Mouse (Mus musculus): Measurements from ENCODE around the gene Galnt9.

The Galnt9 gene

DNA sequence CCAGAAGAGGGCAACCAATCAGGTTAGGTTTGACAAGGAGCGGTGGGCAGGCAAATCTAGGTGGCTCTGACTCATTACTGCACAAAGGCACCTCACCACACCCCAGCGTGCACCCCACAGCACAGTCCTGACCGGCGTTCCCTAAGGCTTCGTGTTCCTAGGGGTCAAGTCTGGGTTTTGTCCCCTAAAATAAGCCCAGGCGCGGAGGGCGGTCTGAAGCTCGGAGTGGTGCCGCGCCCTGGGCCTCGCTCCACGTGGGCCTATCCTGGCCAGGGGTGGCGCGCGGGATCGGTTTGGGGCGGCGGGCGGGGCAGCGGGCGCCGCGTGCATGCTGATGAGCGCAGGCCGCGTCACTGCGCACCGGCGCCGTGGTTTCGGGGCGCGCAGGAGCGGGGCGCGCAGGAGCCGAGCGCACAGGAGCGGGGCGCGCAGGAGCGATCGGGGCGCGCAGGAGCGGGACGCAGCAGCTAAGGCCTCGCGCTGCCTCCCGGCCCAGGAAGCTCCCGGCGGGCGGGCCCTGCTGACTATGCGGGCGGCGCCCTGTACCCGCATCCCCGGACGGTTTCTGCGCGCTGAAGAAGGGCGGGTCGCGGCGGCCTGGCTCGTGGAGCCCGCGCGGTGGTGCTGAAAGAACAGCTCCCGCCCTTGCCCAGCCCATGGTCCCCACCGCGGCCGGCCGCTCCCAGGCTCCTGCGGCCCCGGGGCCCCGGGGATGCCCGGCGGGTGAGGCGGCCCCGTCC is at the start of gene Galnt9:
TSS of gene Galnt9 (plus strand) at position 405 of the 740 bp plus-strand sequence.
- DNase-seq = peak; percentile 65

DNA sequence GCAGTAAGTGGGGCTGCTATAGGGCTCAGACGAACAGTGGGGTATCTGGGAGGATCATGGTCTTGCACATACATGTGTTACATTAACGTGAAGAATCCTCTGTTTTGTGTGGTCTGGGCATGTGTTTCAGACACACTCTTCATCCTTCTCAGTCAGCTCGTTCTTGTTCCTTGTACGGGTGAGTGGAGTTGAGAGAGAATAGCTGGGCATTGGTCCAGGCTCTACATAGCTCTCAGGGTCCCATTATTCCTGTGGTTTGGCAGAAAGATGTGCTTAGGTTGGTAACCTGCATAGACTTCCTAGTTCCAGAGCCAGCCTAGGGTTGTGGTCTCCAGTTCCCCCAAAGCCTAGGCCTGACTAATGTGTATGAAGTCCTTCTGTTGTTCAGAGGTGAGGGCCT is 49.8 kb upstream of the Galnt9 start:
- no peak for DNase-seq

GRCm38 (mm10) chr5:110495051-110495450 is 49.1 kb upstream of the Galnt9 start:
- no peak for DNase-seq

DNA sequence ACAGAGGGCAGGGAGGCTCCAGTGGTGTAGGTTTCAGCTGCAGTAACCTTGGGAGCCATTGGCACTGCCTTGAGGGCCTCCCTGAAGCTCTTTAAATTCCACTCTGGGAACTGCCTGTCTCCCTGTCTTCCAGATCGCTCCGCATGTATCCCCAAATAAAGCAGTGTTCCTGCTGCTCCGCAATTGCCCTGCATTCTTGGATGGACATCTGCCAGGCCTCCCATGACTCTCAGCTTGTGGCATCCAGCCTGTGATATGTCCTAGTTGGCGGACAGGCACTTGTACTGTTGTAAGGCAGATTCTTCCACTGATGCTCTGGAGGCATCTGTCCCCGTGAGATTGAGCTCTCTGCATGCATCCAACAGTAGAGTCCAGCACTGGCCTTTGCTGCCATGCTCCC is 46.6 kb upstream of the Galnt9 start:
- no peak for DNase-seq

GRCm38 (mm10) chr5:110498071-110498470 is 46.1 kb upstream of the Galnt9 start:
- DNase-seq = no peak

DNA sequence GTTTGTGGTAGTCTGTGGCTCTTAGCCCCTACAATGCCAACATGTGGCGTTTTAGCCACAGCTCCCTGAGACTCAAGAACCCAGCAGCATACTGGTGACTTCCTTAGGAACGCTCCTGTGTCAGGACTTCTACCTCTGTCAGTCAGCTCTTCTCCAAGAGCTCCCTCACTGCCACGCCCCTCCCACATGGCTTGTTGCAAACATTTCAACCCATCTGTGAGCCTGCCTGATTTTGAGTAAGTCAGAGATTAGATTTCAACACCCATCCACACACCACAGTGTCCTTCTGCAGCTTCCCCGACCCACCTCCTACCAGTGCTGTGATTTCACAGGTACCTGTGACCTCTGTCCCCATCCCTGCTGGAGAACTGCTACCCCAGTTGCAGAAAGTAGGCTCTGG is 43.9 kb upstream of the Galnt9 start:
- no peak for DNase-seq

GRCm38 (mm10) chr5:110503361-110503760 is 40.8 kb upstream of the Galnt9 start:
- DNase-seq = no peak

DNA sequence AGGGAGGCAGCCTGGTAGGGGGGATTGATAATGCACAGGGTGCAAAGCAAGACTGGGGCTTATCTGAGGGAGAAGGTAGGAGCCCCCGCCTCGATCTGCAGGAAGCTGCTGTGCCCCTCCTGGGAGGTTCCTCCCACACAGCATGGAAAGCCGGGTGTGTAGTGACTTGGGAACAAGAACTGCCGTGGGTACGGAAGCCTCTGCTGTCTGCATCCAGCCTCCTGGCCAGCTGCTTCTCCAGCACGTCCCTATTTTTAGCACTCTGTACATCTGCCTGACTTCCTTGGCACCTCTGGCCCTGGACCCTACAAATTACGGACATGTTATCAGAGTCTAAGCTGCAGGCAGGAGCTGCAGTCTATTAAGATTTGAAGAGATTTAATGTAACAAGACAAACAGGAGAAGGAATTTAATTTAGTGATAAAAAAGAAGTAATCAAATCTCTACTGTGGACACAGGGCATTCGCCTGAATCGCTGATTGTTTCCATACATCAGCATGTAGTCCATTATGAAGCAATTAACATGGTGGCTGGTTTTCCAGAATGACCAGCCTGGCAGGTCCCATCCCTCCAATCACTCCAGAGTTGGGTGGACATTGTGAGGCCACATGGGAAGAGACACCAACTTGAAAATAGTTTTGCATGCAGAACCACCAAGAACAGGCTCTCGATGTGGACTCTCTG is 38.4 kb upstream of the Galnt9 start:
- no peak for DNase-seq

- DNase-seq = no peak
Observed at GRCm38 (mm10) chr5:110506295-110506616, 37.9 kb upstream of the Galnt9 start.

DNA sequence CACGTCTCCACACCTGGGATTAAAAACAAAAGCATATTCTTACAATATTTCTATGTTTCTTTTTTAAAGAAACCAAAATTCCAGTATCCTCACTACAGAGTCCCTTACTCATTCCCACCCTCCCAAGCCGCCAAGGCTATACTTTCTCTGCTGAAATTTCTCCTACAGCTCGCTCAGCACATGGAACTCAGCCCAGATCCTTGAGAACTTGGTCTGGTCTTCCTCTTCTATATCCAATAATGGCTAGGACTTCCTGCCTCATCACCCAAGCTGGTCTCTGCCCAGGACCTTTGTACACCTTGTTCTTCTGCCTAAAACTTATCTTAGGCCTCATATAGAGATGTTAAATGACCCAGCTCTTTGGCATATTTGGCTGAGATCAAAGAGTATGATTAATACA is 37.3 kb upstream of the Galnt9 start:
- DNase-seq = no peak

DNA sequence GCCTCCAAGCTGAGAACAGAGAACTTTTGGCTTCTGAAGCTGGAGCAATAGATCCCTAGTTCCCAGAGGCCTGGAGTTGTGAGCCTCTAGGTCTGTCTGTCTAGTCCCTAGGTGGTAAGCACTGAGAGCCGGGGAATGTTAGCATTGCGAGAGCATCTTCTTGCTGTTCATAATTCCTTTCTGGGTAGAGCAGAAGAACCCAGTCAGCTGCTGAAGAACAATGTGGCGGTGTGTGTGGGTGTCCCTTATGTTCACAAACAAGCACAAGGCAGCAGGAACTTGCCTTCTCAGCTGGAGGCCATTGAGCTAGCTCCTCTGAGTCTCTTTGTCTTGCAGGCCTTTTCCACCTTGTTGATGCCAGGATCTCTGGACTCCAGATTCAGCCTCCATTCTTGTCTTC is 36.2 kb upstream of the Galnt9 start:
- DNase-seq = no peak

- DNase-seq = no peak
Observed at GRCm38 (mm10) chr5:110510357-110510756, 33.8 kb upstream of the Galnt9 start.

GRCm38 (mm10) chr5:110513791-110514190 is 30.4 kb upstream of the Galnt9 start:
- no peak for DNase-seq

GRCm38 (mm10) chr5:110514694-110515093 is 29.5 kb upstream of the Galnt9 start:
- no peak for DNase-seq

DNA sequence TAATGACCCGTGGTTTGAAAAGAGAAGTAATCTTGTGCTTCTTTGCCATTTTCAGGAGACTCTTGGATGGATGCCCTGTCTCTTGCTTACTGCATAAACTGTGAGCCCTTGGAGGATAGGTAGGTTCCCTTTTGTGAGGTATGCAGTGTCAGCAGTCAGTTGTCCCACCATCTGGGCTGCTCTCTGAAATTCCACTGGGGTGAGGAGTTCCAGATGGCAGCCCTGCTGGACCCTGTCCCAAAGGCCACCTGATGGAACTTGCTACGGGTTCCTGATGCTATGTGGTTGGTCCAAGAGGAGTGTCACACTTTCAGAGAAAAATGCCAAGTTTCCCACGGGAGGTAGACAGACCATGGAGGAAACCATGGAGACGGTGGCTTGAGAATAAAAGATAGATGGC is 27.8 kb upstream of the Galnt9 start:
- DNase-seq = no peak

GRCm38 (mm10) chr5:110518086-110518783 is 25.9 kb upstream of the Galnt9 start:
- DNase-seq = no peak

DNA sequence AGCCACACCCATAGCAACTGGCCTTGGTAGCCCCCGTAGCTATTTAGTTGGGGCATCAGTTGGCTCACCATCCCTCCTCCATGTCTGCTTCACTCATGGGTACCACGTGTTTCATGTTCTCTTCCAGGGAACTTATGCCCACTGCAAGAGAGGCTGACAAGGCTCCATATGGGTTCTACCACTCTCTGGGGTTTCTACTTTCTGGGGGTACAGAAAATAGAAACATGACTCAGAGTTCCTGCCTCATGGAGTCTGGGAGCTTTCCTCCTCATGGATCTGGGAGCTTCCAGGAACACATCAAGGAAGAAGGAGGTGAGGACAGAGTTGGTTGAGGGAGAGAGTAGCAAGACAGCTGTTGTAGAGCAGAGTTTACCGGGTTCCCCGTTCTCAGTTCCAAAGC is 23.2 kb upstream of the Galnt9 start:
- DNase-seq = no peak

DNA sequence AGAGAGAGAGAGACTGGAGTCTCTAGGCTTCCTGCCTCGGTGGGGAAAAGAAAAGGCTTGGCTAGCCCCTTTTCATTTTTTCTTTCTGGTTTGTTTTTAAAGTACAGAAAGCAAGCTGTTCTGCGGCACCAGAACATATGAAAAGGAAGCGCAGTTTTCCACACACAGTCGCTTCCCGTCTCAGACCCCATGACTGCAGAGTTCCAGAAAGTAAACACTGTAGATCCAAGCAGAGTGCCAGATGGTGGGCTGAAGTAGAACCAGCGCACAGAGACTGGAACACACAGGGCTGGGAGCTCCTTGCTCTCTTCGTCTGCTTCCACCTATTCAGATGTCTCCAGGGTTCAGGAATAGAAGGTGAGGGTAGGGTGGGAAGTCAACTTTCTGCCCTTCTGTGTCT is 22.3 kb upstream of the Galnt9 start:
- DNase-seq = no peak

GRCm38 (mm10) chr5:110523296-110523695 is 20.9 kb upstream of the Galnt9 start:
- DNase-seq = no peak

DNA sequence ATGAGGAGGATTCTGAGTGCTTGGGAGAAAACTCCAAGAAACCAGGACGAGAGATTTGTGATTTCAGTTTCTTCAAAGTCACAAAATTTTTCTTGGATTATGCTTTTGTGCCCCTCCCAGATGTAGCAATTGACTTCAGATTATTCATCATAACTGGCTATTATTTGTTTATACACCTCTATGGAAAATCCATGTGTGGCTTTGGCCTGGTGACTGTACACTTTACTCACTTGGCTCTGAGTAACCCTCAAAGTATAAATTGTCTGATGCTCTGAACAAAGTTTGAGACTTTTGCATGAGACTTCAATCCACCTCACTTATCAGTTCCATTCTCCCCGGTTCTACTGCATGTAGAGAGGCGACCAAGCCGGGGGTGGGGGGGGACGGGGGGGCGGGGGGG is 18.5 kb upstream of the Galnt9 start:
- DNase-seq = no peak

DNA sequence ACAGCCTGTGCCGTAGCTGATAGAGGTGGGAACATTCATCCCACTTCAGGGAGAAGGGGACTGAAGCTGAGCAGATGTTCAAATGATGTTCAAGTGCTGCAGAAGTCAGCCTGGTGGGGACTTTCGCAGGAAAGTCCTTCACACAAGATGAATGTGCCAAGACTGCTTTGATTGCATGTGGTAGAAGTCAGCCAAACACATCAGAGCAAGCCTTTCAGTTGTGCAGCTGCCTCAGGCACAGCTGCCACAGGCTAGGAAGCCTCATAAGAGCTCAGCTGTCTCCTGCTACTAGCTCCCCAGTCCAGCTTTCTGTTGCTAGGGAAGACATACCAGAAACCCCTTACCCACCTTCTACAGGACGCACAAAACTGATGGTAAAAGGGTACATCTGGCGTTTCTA is 17.6 kb upstream of the Galnt9 start:
- no peak for DNase-seq

GRCm38 (mm10) chr5:110531091-110531490 is 13.1 kb upstream of the Galnt9 start:
- no peak for DNase-seq

- DNase-seq = no peak
Observed at GRCm38 (mm10) chr5:110534402-110534801, 9.8 kb upstream of the Galnt9 start.

- no peak for DNase-seq
Observed at GRCm38 (mm10) chr5:110535964-110536363, 8.2 kb upstream of the Galnt9 start.

Measured in liver (tissue).